In the genomic region with DNA sequence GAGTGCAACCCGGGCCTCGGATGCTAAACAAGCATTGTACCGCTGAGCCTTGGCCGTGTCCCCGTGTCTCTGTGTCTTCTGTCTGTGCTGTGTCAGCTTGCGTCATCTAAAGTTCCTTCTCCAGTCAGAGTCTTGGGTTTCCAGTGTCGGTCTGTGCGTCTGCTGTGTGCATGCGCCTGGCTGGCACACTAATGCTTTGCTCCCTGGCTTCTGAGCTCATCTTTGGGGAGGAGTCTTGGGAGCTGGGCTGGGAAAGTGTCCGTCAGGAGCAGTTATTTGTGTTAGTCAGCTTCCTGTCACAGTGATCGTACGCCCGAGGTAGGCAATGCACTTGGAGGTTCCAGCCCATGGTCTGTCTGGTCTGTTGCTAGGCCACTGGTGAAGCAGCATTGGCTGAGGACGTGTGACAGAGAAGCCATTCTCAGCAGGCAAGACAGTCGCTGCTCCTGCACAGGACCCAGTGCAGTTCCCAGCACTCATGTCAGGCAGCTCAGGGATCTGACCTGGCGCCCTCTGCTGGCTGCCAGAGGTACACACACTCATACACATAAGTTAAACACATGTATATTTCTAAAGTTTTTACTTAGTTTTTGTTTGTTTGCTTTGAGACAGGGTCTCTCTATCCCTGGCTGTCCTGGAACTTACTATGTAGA, we compare ENCODE assay signal across 9 mouse cellular contexts. TPM values are rescaled to one million over a fixed set of nuclear protein-coding genes. Genes with fewer than 3 reads are reported as not detected.
A peak's percentile ranks its signal among the peaks of the same experiment; 100 is the strongest.
DNase-seq lines count a peak whose midpoint lies in the region; TF ChIP-seq lines count a peak whose summit lies in the region.
"Had no signal": no experiment of that assay in that cellular context is flagged by ENCODE, and none has a peak within 500 bp of the region (broad histone marks: within the 10 kb centered on the region; RNA-seq: fewer than 3 reads in every experiment).

No protein-coding gene starts in this region.

- intact Hi-C loops in heart, postnatal 14 days (cut with DNase I), result loop anchor here (5.0 kb wide), 1 partner anchor 33 kb away; no protein-coding TSS in a partner anchor
- intact Hi-C loops in left cerebral cortex, postnatal 4 days (cut with DNase I), result no loop called here

- peaks cover 8% of the 10 kb centered on the region; the same call in 1 of the 2 replicates for H3K36me3 ChIP-seq in heart, embryonic 10.5 days

- peak; percentile 82 for TF ChIP-seq CTCF in bone marrow, adult 2 months (IDR thresholded peaks at IDR 0.05; ENCODE audit: control insufficient read depth, insufficient read depth, low read length)

- 0 out of 2 replicates have a peak, but pooled peaks have one; percentile 38 for TF ChIP-seq POLR2A in bone marrow, adult 2 months (IDR thresholded peaks at IDR 0.05; ENCODE audit: borderline replicate concordance, control insufficient read depth, low read depth, low read length)

- H3K9me3 ChIP-seq in heart, embryonic 10.5 days, result no peaks in the 10 kb centered on the region

- whole genome bisulfite sequencing in heart, embryonic 10.5 days, result 70% methylated on average over 16 of the region's 16 CpGs
- 58% methylated on average over 16 of the region's 16 CpGs for WGBS in bone marrow, adult 2 months

- peak overlapping the region; percentile 74; the same call in 1 of the 2 replicates for H3K27ac ChIP-seq in heart, embryonic 10.5 days
- peak overlapping the region; percentile 6; the same call in 1 of the 2 replicates for H3K27ac ChIP-seq in bone marrow, adult 2 months (ENCODE audit: control insufficient read depth, insufficient read depth, low read depth, low read length, poor library complexity)

- H3K4me3 ChIP-seq in heart, embryonic 10.5 days, result no peak overlapping the region
- H3K4me3 ChIP-seq in bone marrow, adult 2 months (replicated peaks; ENCODE audit: control insufficient read depth, low read depth, low read length), result peak overlapping the region; percentile 8

- no peaks in the 10 kb centered on the region for H3K27me3 ChIP-seq in heart, embryonic 10.5 days (ENCODE audit: insufficient read depth, poor library complexity, severe bottlenecking)

- H3K4me1 ChIP-seq in heart, embryonic 10.5 days, result peaks cover 79% of the 10 kb centered on the region
- H3K4me1 ChIP-seq in bone marrow, adult 2 months (ENCODE audit: control insufficient read depth, insufficient read depth, low read length), result peaks cover 8% of the 10 kb centered on the region

- no peak for DNase-seq in heart, embryonic 10.5 days (ENCODE audit: low spot score)
- no peak for DNase-seq in heart, postnatal 14 days
- DNase-seq in B cell, adult 2 months, result peak; percentile 58 to 61
- peak; percentile 33 to 54 for DNase-seq in monocyte, adult 2 months (ENCODE audit: low read depth in 1 of 2, low spot score in 2 of 2)
- DNase-seq in retina, postnatal 1 day, result no peak
- DNase-seq in left cerebral cortex, postnatal 4 days, result no peak
- DNase-seq in left cerebral cortex, adult 18-20 months (ENCODE audit: low spot score in 2 of 2), result no peak
- DNase-seq: lung, postnatal 36 days had no signal

RNA-seq across cellular contexts. Expression of a gene that starts 27.5 kb away (rescaled TPM):
- polyA plus RNA-seq in heart, embryonic 10.5 days (2016; fragmentation: Nextera tagmentation; extraction: Ambion mirVana), result 0.87 and 1.2 TPM in 2 replicates
- total RNA-seq in heart, postnatal 14 days (2021), result 10 to 100 TPM; 37.7 to 39.4 TPM
- polyA plus RNA-seq in bone marrow, adult 2 months (2011; ENCODE audit: insufficient read depth, insufficient read length, low replicate concordance, missing spikeins), result 4.4 and 13.2 TPM in 2 replicates
- 10 to 100 TPM; 17.4 to 19.0 TPM for total RNA-seq in left cerebral cortex, postnatal 4 days (2021)
- 10 to 100 TPM; 27.9 to 28.6 TPM for total RNA-seq in left cerebral cortex, adult 18-20 months (2021)

RNA-seq across cellular contexts. Expression of a gene that starts 52.4 kb away (rescaled TPM):
- polyA plus RNA-seq in heart, embryonic 10.5 days (2016; fragmentation: Nextera tagmentation; extraction: Ambion mirVana), result 3.2 and 5.2 TPM in 2 replicates
- 1 to 10 TPM; 4.7 to 7.1 TPM for total RNA-seq in heart, postnatal 14 days (2021)
- polyA plus RNA-seq in bone marrow, adult 2 months (2011; ENCODE audit: insufficient read depth, insufficient read length, low replicate concordance, missing spikeins), result 41.3 and 45.4 TPM in 2 replicates
- 1 to 10 TPM; 7.2 to 9.1 TPM for total RNA-seq in left cerebral cortex, postnatal 4 days (2021)
- total RNA-seq in left cerebral cortex, adult 18-20 months (2021), result 1 to 10 TPM; 3.1 to 4.1 TPM

RNA-seq across cellular contexts. Expression of a gene that starts 53.3 kb away (rescaled TPM):
- 25.8 and 30.6 TPM in 2 replicates for polyA plus RNA-seq in heart, embryonic 10.5 days (2016; fragmentation: Nextera tagmentation; extraction: Ambion mirVana)
- total RNA-seq in heart, postnatal 14 days (2021), result 10 to 100 TPM; 12.8 to 14.2 TPM
- polyA plus RNA-seq in bone marrow, adult 2 months (2011; ENCODE audit: insufficient read depth, insufficient read length, low replicate concordance, missing spikeins), result 24.9 and 40.5 TPM in 2 replicates
- total RNA-seq in left cerebral cortex, postnatal 4 days (2021), result 10 to 100 TPM; 28.9 to 29.0 TPM
- total RNA-seq in left cerebral cortex, adult 18-20 months (2021), result 10 to 100 TPM; 25.4 to 25.5 TPM

Comparison
In these comparisons a context has a peak if more than half of its experiments do, and no peak if none do; other contexts are left out.
1. DNase-seq: peak in B cell, adult 2 months (2 of 2) and monocyte, adult 2 months (2 of 2); none in heart, embryonic 10.5 days (single experiment), heart, postnatal 14 days (0 of 2), retina, postnatal 1 day (single experiment), left cerebral cortex, postnatal 4 days (single experiment) and left cerebral cortex, adult 18-20 months (0 of 2).